21 mouse cellular contexts compared by ENCODE assay signal in the genomic region with DNA sequence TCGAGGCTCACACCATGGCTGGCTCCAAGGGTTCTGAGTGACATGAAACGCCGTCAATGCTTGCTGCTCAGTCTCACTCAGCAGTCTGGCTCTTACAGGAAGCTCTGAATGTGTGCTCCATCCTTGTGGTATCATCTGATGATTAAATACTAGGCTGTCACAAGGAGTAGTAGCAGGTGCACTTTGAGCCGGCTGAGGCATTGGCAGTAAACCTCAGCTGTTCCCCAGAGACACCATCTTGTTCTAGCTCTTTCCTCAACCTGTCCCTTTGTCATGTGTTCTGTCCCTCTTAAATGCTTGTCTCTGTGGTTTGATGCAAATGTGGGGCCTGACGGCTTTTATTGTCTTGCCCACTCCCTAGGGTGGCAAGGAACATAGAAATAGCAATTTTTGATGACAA.
A peak's percentile ranks its signal among the peaks of the same experiment; 100 is the strongest.
DNase-seq lines count a peak whose midpoint lies in the region; ATAC-seq and TF ChIP-seq lines count a peak whose summit lies in the region.
"Had no signal": no experiment of that assay in that cellular context is flagged by ENCODE, and none has a peak within 500 bp of the region (broad histone marks: within the 10 kb centered on the region; RNA-seq: fewer than 3 reads in every experiment).

No protein-coding gene starts in this region.

- no peak for TF ChIP-seq POLR2A in bone marrow, adult 2 months (IDR thresholded peaks at IDR 0.05; ENCODE audit: borderline replicate concordance, control insufficient read depth, low read depth, low read length)
- no peak for TF ChIP-seq POLR2A in spleen, adult 2 months (IDR thresholded peaks at IDR 0.05; ENCODE audit: low read depth, low read length)

- H3K4me1 ChIP-seq in forebrain, embryonic 14.5 days (ENCODE audit: control insufficient read depth, insufficient read depth, low read length) = peaks cover 13% of the 10 kb centered on the region
- H3K4me1 ChIP-seq in forebrain, embryonic 12.5 days = peaks cover 22% of the 10 kb centered on the region
- peaks cover 2% of the 10 kb centered on the region; the same call in 1 of the 2 replicates for H3K4me1 ChIP-seq in bone marrow, adult 2 months (ENCODE audit: control insufficient read depth, insufficient read depth, low read length)
- peaks cover 16% of the 10 kb centered on the region; the same call in 1 of the 2 replicates for H3K4me1 ChIP-seq in spleen, adult 2 months (ENCODE audit: control insufficient read depth, insufficient read depth, insufficient read length)

- H3K27ac ChIP-seq in forebrain, embryonic 14.5 days (ENCODE audit: low read depth, low read length) = no peak overlapping the region
- no peak overlapping the region for H3K27ac ChIP-seq in forebrain, embryonic 12.5 days
- H3K27ac ChIP-seq in bone marrow, adult 2 months (ENCODE audit: control insufficient read depth, insufficient read depth, low read depth, low read length, poor library complexity) = peak overlapping the region; percentile 37; the same call in 1 of the 2 replicates
- peak overlapping the region; percentile 71 for H3K27ac ChIP-seq in spleen, adult 2 months (ENCODE audit: insufficient read depth, low read length)
- H3K27ac ChIP-seq: embryonic facial prominence, embryonic 10.5 days; heart, embryonic 13.5 days; left cerebral cortex, adult 2 months; limb, embryonic 12.5 days; liver, embryonic 14.5 days; neural tube, embryonic 13.5 days; stomach, postnatal 0 days had no signal

- H3K9ac ChIP-seq in forebrain, embryonic 14.5 days (ENCODE audit: low read length) = no peak overlapping the region
- no peak overlapping the region for H3K9ac ChIP-seq in forebrain, embryonic 12.5 days
- H3K9ac ChIP-seq: heart, embryonic 13.5 days; limb, embryonic 12.5 days; liver, embryonic 14.5 days; neural tube, embryonic 13.5 days had no signal

- no peak overlapping the region for H3K4me2 ChIP-seq in forebrain, embryonic 14.5 days (ENCODE audit: low read length)
- H3K4me2 ChIP-seq in forebrain, embryonic 12.5 days = no peak overlapping the region
- H3K4me2 ChIP-seq: heart, embryonic 13.5 days; limb, embryonic 12.5 days; neural tube, embryonic 13.5 days had no signal

- WGBS in forebrain, embryonic 14.5 days = 81% methylated on average over 5 of the region's 5 CpGs
- 78% methylated on average over 5 of the region's 5 CpGs for WGBS in forebrain, embryonic 12.5 days
- WGBS in bone marrow, adult 2 months = 64% methylated on average over 5 of the region's 5 CpGs
- 46% methylated on average over 5 of the region's 5 CpGs for whole genome bisulfite sequencing in spleen, adult 2 months

- H3K36me3 ChIP-seq in forebrain, embryonic 14.5 days (ENCODE audit: control insufficient read depth, insufficient read depth, low read length) = no peaks in the 10 kb centered on the region
- H3K36me3 ChIP-seq in forebrain, embryonic 12.5 days (replicated peaks) = no peaks in the 10 kb centered on the region
- no peaks in the 10 kb centered on the region for H3K36me3 ChIP-seq in spleen, adult 2 months (ENCODE audit: control insufficient read depth, insufficient read depth, low read length)
- H3K36me3 ChIP-seq: embryonic facial prominence, embryonic 10.5 days; heart, embryonic 13.5 days; limb, embryonic 12.5 days; neural tube, embryonic 13.5 days had no signal

- no peak for TF ChIP-seq CTCF in bone marrow, adult 2 months (IDR thresholded peaks at IDR 0.05; ENCODE audit: control insufficient read depth, insufficient read depth, low read length)
- no peak for TF ChIP-seq CTCF in spleen, adult 2 months (IDR thresholded peaks at IDR 0.05; ENCODE audit: extremely low read depth, insufficient read depth, insufficient read length, insufficient replicate concordance)

- no peak overlapping the region for H3K4me3 ChIP-seq in forebrain, embryonic 14.5 days (ENCODE audit: low read depth, low read length)
- H3K4me3 ChIP-seq in forebrain, embryonic 12.5 days (replicated peaks) = no peak overlapping the region
- H3K4me3 ChIP-seq in bone marrow, adult 2 months (replicated peaks; ENCODE audit: control insufficient read depth, low read depth, low read length) = no peak overlapping the region
- no peak overlapping the region for H3K4me3 ChIP-seq in spleen, adult 2 months (ENCODE audit: extremely low read depth, insufficient read depth, insufficient read length)
- H3K4me3 ChIP-seq: embryonic facial prominence, embryonic 10.5 days; gastrocnemius, adult 2 months; heart, embryonic 13.5 days; left cerebral cortex, adult 2 months; limb, embryonic 12.5 days; neural tube, embryonic 13.5 days had no signal

- ATAC-seq in forebrain, embryonic 14.5 days = 0 out of 2 replicates have a peak, but pooled peaks have one; percentile 24
- ATAC-seq in forebrain, embryonic 12.5 days (ENCODE audit: low FRiP score) = no peak
- ATAC-seq: hindbrain, embryonic 16.5 days; intestine, postnatal 0 days; lung, postnatal 0 days had no signal

- intact Hi-C loops in left cerebral cortex, postnatal 36 days (cut with DNase I) = no loop called here

- no peaks in the 10 kb centered on the region for H3K27me3 ChIP-seq in forebrain, embryonic 14.5 days (replicated peaks; ENCODE audit: control insufficient read depth, insufficient read depth, low read length)
- 0 out of 2 replicates have a peak, but pooled peaks cover 5% of the 10 kb centered on the region for H3K27me3 ChIP-seq in forebrain, embryonic 12.5 days
- H3K27me3 ChIP-seq in spleen, adult 2 months (ENCODE audit: control insufficient read depth, insufficient read depth, low read length) = no peaks in the 10 kb centered on the region
- H3K27me3 ChIP-seq: limb, embryonic 12.5 days; neural tube, embryonic 13.5 days had no signal

- peak; percentile 22 for DNase-seq in forebrain, embryonic 14.5 days (ENCODE audit: low spot score)
- DNase-seq in spleen, adult 2 months (ENCODE audit: low read depth in 1 of 2, low spot score in 2 of 2) = peak; percentile 68 to 89
- peak; percentile 45 to 66 for DNase-seq in thymus, postnatal 36 days
- DNase-seq in adrenal gland, postnatal 36 days = no peak
- no peak for DNase-seq in right cerebral cortex, postnatal 14 days
- no peak for DNase-seq in left cerebral cortex, postnatal 36 days (ENCODE audit: low spot score in 2 of 2)
- DNase-seq: cerebellum, adult 11-12 months; gastrocnemius, adult 2 months; heart, postnatal 4 days had no signal

- H3K9me3 ChIP-seq in forebrain, embryonic 14.5 days (replicated peaks; ENCODE audit: control insufficient read depth, low read length) = no peaks in the 10 kb centered on the region
- no peaks in the 10 kb centered on the region for H3K9me3 ChIP-seq in forebrain, embryonic 12.5 days
- H3K9me3 ChIP-seq: embryonic facial prominence, embryonic 10.5 days; heart, embryonic 13.5 days; limb, embryonic 12.5 days; neural tube, embryonic 13.5 days had no signal

Comparison
In these comparisons a context has a peak if more than half of its experiments do, and no peak if none do; other contexts are left out.
1. DNase-seq: peak in forebrain, embryonic 14.5 days (single experiment), spleen, adult 2 months (2 of 2) and thymus, postnatal 36 days (2 of 2); none in adrenal gland, postnatal 36 days (0 of 2), right cerebral cortex, postnatal 14 days (single experiment) and left cerebral cortex, postnatal 36 days (0 of 2).
2. H3K27ac ChIP-seq: peak in bone marrow, adult 2 months (single experiment) and spleen, adult 2 months (single experiment); none in forebrain, embryonic 14.5 days (single experiment) and forebrain, embryonic 12.5 days (single experiment).